Mouse (Mus musculus) activated CD4-positive, CD25-positive, alpha-beta regulatory T cell (primary cell): ENCODE measurements around the gene Zfp747. TPM values are rescaled to one million over a fixed set of nuclear protein-coding genes. Genes with fewer than 3 reads are reported as not detected.

Experiments
- polyA plus RNA-seq, 2 experiments: library from polyadenylated mRNA; unstranded; fragments of 100-300 nt; shearing (Covaris generic); gene quantifications; one replicate each; pipeline ENCODE4 v1.2.1; 2017

Zfp747 gene
- polyA plus RNA-seq, result 10 to 100 TPM; 16.2 to 23.4 TPM

GRCm38 (mm10) chr7:127375271-127376245 is at the start of gene Zfp747:
Gene Zfp747 (minus strand): TSS chr7:127376050.

GRCm38 (mm10) chr7:127421388-127422191 is 45.7 kb upstream of the Zfp747 start, which contains the start of gene Zfp688:
Gene Zfp688 (minus strand): TSS chr7:127422068.

GRCm38 (mm10) chr7:127406002-127406987 is 30.4 kb upstream of the Zfp747 start, which contains the start of gene Zfp764:
Gene Zfp764 (minus strand): TSS chr7:127406822.

DNA sequence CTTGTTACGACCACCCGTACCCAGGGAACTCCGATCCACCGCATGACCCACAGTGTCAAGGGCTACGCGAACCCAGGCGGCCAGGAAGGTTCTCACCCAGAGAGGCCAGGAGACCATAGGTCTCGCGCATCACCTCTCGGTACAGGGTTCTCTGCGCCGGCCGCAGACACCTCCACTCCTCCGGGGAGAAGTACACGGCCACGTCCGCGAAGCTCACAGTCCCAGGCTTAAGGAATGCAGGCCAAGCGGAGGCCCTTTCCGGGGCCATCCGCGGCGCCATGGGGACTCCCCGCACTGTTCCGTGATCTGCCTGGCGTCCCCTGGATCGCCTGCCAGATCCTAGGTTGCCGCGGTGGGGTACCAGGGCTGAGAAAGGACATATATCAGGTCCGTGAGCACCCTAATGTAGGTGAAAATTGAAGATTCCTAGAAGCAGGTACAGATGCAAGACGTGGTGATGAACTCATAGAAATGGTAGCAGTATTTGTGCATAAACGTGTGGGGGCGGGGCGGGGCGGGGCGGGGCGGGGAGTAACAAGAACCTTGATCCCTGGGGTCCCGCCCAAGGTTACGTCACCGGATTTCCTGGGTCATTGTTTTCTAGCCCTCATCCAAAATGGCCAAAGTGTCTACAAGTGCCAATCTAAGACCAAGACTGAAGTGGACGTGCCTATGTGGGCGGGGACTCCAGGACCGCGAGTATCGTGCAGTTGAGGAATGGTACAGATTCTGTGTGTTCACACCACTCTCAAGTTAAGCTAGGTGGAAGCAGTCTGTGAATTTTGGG is 17.5 kb upstream of the Zfp747 start, which contains the start of gene E430018J23Rik:
TSS of gene E430018J23Rik (minus strand) at position 473 of the 787 bp plus-strand sequence.

DNA sequence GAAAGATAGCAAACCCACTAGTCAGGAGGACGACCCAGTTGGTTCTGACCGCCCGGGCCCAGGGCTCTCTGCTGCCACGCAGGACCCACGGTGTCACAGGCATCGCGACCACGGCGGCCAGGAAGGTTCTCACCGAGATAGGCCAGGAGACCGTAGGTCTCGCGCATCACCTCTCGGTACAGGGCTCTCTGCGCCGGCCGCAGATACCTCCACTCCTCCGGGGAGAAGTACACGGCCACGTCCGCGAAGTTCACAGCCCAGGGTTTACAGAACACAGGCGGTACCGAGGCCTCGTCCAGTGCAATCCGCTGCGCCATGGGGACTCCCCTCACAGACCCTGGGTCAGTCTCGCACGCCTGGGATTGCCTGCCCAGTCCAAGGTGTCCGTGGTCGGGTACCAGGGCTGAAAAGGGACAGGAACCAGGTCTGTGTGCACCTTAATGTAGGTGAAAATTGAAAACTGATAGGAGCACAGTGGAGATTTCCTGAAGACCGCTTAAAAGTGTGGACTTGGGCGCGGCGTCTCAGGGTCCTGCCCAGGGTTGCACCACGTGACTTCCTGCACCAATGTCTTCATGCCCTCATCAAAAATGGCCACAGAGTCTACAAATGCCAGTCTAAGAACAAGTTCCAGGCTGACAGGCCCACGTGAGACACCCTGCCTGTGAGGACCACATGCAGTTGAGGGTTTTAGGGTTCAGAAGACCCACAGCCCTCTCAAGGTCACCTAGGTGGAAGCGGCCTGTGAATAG is 11.0 kb upstream of the Zfp747 start, which contains the start of gene 9130019O22Rik:
TSS of gene 9130019O22Rik (minus strand) at position 526 of the 752 bp plus-strand sequence.

DNA sequence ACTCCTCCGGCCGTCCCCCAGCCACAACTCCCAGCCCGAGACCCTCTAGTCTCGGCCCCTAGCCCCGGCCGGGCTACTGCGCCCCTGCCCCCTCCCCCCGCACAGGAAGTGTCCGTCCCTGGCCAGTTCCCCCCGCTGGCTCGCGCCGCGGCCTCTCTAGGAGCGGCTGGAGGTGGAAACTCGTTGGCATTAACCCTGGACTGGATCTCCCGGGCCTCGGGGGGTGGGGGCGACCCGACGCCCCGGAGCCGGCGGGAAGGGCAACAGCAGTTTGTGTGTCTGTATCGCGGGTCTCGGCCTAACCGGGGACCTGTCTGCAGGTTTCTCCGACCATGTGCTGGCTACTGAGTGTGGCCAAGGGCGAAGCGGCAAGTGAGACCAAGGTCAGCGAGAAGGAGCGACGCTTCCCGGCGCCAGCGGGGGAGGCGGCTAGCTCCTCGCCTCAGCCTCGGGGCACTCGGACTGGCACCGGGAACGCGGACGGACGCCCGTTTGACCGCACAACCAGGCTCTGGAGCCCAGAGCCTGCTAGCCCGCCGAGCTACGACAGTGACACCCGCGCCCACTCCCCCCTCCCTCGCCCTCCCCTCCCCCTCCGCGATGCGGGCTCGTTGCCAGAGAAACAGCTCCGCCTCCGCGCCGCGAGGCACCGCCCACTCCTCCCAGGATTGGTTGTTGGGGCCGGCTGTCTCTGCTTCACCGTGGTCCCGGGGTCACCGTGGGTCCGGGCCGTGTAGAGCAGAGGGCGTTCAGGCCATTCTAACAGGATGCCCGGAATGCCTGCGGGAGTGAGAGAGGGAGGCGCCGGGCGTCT is 30.1 kb downstream of the Zfp747 start, which contains the start of gene Zfp768:
TSS of gene Zfp768 (minus strand) at position 78 of the 814 bp plus-strand sequence.

Other genes with a start within 250 kb of the Zfp747 start
- gene Spn, start 238.2 kb downstream of the Zfp747 start, polyA plus RNA-seq, result 100 to 1,000 TPM in 1 of 2 experiments, 10 to 100 TPM in 1; 86.6 to 120 TPM
- 10 to 100 TPM; 61.9 to 72.7 TPM for gene Cd2bp2, start 180.0 kb downstream of the Zfp747 start, polyA plus RNA-seq
- gene Tbc1d10b, start 167.6 kb downstream of the Zfp747 start, polyA plus RNA-seq, result 10 to 100 TPM; 54.9 to 75.1 TPM
- 10 to 100 TPM; 16.3 to 22.5 TPM for gene Mylpf, start 167.2 kb downstream of the Zfp747 start, polyA plus RNA-seq
- 10 to 100 TPM; 15.9 to 22.5 TPM for gene Zfp553, start 143.0 kb downstream of the Zfp747 start, polyA plus RNA-seq
- 100 to 1,000 TPM; 561 to 593 TPM for gene Sept1, start 142.9 kb downstream of the Zfp747 start, polyA plus RNA-seq
- 10 to 100 TPM; 14.3 to 16.7 TPM for gene Zfp771, start 131.8 kb downstream of the Zfp747 start, polyA plus RNA-seq
- gene Dctpp1, start 115.3 kb downstream of the Zfp747 start, polyA plus RNA-seq, result 10 to 100 TPM; 50.9 to 60.3 TPM
- 10 to 100 TPM; 39.0 to 51.9 TPM for gene Sephs2, start 102.0 kb downstream of the Zfp747 start, polyA plus RNA-seq
- 100 to 1,000 TPM; 211 to 250 TPM for gene Itgal, start 79.8 kb downstream of the Zfp747 start, polyA plus RNA-seq
- gene Zfp768, start 30.5 kb downstream of the Zfp747 start, polyA plus RNA-seq, result under 1 TPM in 1 of 2 experiments, not detected in 1; 0.76 TPM
- 1 to 10 TPM; 6.8 to 7.3 TPM for gene 9130019O22Rik, start 11.1 kb upstream of the Zfp747 start, polyA plus RNA-seq
- gene E430018J23Rik, start 17.6 kb upstream of the Zfp747 start, polyA plus RNA-seq, result 1 to 10 TPM; 7.3 to 7.4 TPM
- gene Zfp764, start 30.8 kb upstream of the Zfp747 start, polyA plus RNA-seq, result 10 to 100 TPM in 1 of 2 experiments, 1 to 10 TPM in 1; 8.4 to 11.7 TPM
- gene Zfp688, start 46.0 kb upstream of the Zfp747 start, polyA plus RNA-seq, result 10 to 100 TPM; 32.1 to 53.1 TPM
- 1 to 10 TPM; 6.9 to 7.4 TPM for gene Zfp689, start 73.1 kb upstream of the Zfp747 start, polyA plus RNA-seq
- gene Prr14, start 83.6 kb upstream of the Zfp747 start, polyA plus RNA-seq, result 100 to 1,000 TPM; 113 to 128 TPM
- gene Fbrs, start 103.1 kb upstream of the Zfp747 start, polyA plus RNA-seq, result 10 to 100 TPM; 19.8 to 25.7 TPM
- gene Srcap, start 135.9 kb upstream of the Zfp747 start, polyA plus RNA-seq, result 10 to 100 TPM; 50.5 to 51.8 TPM
- 1 to 10 TPM; 5.9 to 7.6 TPM for gene Gm42715, start 143.5 kb upstream of the Zfp747 start, polyA plus RNA-seq
- 10 to 100 TPM; 12.1 to 19.3 TPM for gene Tmem265, start 185.3 kb upstream of the Zfp747 start, polyA plus RNA-seq
- gene Phkg2, start 197.3 kb upstream of the Zfp747 start, polyA plus RNA-seq, result 100 to 1,000 TPM; 109 to 114 TPM
- 1 to 10 TPM in 1 of 2 experiments, under 1 TPM in 1; 0.23 to 1.2 TPM for gene Ccdc189, start 212.5 kb upstream of the Zfp747 start, polyA plus RNA-seq
- gene Rnf40, start 212.7 kb upstream of the Zfp747 start, polyA plus RNA-seq, result 100 to 1,000 TPM in 1 of 2 experiments, 10 to 100 TPM in 1; 62.0 to 103 TPM
- under 1 TPM; 0.49 to 0.92 TPM for gene Zfp629, start 239.7 kb upstream of the Zfp747 start, polyA plus RNA-seq